Mouse (Mus musculus): ENCODE results near the gene Bglap.
A peak's percentile ranks its signal among the peaks of the same experiment; 100 is the strongest.
"Not testable (repeated sequence)": the region's sequence is repeated elsewhere in the genome, so short reads cannot be mapped to it uniquely, and the experiment has no call there.

The Bglap gene

GRCm38 (mm10) chr3:88384364-88384763, at the start of gene Bglap:
TSS of gene Bglap (minus strand) at chr3:88384464.
- DNase-seq (ENCODE audit: low read depth, low spot score): no peak

- DNase-seq (ENCODE audit: low read depth, low spot score): not testable (repeated sequence)
Observed at GRCm38 (mm10) chr3:88428639-88429038, 44.4 kb upstream of the Bglap start.

GRCm38 (mm10) chr3:88427342-88427905, 43.2 kb upstream of the Bglap start:
- DNase-seq (ENCODE audit: low read depth, low spot score): no peak

- DNase-seq (ENCODE audit: low read depth, low spot score): no peak
Observed at GRCm38 (mm10) chr3:88425708-88426420, 41.6 kb upstream of the Bglap start.

GRCm38 (mm10) chr3:88425330-88425689, 41.0 kb upstream of the Bglap start:
- no peak for DNase-seq (ENCODE audit: low read depth, low spot score)

- DNase-seq (ENCODE audit: low read depth, low spot score): peak; percentile 95
Observed at GRCm38 (mm10) chr3:88424605-88425329, 40.5 kb upstream of the Bglap start, which contains the start of gene Slc25a44. TSS of gene Slc25a44 (minus strand) at chr3:88425139.

- no peak for DNase-seq (ENCODE audit: low read depth, low spot score)
Observed at GRCm38 (mm10) chr3:88422020-88422720, 37.9 kb upstream of the Bglap start.

GRCm38 (mm10) chr3:88420771-88421170, 36.5 kb upstream of the Bglap start:
- no peak for DNase-seq (ENCODE audit: low read depth, low spot score)

GRCm38 (mm10) chr3:88418016-88418415, 33.8 kb upstream of the Bglap start:
- DNase-seq (ENCODE audit: low read depth, low spot score): no peak

GRCm38 (mm10) chr3:88415668-88416067, 31.4 kb upstream of the Bglap start:
- DNase-seq (ENCODE audit: low read depth, low spot score): no peak

- no peak for DNase-seq (ENCODE audit: low read depth, low spot score)
Observed at GRCm38 (mm10) chr3:88412636-88413035, 28.4 kb upstream of the Bglap start.

GRCm38 (mm10) chr3:88411681-88412080, 27.4 kb upstream of the Bglap start:
- DNase-seq (ENCODE audit: low read depth, low spot score): no peak

GRCm38 (mm10) chr3:88410645-88411031, 26.4 kb upstream of the Bglap start:
- no peak for DNase-seq (ENCODE audit: low read depth, low spot score)

- DNase-seq (ENCODE audit: low read depth, low spot score): peak; percentile 87
Observed at GRCm38 (mm10) chr3:88409741-88410644, 25.7 kb upstream of the Bglap start, which contains the start of gene Pmf1. TSS of gene Pmf1 (minus strand) at chr3:88410331.

GRCm38 (mm10) chr3:88408953-88409352, 24.7 kb upstream of the Bglap start:
- no peak for DNase-seq (ENCODE audit: low read depth, low spot score)

- no peak for DNase-seq (ENCODE audit: low read depth, low spot score)
Observed at GRCm38 (mm10) chr3:88407529-88407928, 23.3 kb upstream of the Bglap start.

GRCm38 (mm10) chr3:88407090-88407489, 22.8 kb upstream of the Bglap start:
- peak; percentile 77 for DNase-seq (ENCODE audit: low read depth, low spot score)

GRCm38 (mm10) chr3:88403522-88404230, 19.4 kb upstream of the Bglap start:
- no peak for DNase-seq (ENCODE audit: low read depth, low spot score)

GRCm38 (mm10) chr3:88398666-88399065, 14.4 kb upstream of the Bglap start:
- DNase-seq (ENCODE audit: low read depth, low spot score): no peak

- DNase-seq (ENCODE audit: low read depth, low spot score): no peak
Observed at GRCm38 (mm10) chr3:88395742-88396141, 11.5 kb upstream of the Bglap start.

Data from embryo, embryonic 11.5 days (tissue).